Mouse (Mus musculus) T-helper 2 cell (primary cell): ENCODE data around the gene Bbc3.
"Not testable (repeated sequence)": the region's sequence is repeated elsewhere in the genome, so short reads cannot be mapped to it uniquely, and the experiment has no call there.

Source experiments
- in situ Hi-C: fragments of 300-600 bp; cut with MboI, MseI; formaldehyde crosslinking; loops from one replicate; pipeline ENCODE4 v1.15.1; 2025; ENCODE audit warnings: high pct_unique_total_duplicates

Gene Bbc3

DNA sequence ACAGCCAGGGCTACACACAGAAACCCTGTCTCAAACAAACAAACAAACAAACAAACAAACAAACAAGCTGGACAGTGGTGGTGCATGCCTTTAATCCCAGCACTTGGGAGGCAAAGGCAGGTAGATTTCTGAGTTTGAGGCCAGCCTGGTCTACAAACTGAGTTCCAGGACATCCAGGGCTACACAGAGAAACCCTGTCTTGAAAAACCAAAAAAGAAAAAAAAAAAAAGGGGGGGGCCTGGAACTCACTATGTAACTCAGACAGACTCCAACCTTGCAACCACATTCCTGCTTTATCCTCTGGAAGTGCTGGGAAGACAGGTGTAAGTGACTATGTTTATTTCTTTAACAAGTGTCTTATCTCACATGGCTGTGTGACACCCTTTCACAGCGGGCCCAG, at the start of gene Bbc3:
Gene Bbc3, plus strand, starts transcription at position 301 of the 400 bp plus-strand sequence.
- in situ Hi-C loops: not testable (repeated sequence)

DNA sequence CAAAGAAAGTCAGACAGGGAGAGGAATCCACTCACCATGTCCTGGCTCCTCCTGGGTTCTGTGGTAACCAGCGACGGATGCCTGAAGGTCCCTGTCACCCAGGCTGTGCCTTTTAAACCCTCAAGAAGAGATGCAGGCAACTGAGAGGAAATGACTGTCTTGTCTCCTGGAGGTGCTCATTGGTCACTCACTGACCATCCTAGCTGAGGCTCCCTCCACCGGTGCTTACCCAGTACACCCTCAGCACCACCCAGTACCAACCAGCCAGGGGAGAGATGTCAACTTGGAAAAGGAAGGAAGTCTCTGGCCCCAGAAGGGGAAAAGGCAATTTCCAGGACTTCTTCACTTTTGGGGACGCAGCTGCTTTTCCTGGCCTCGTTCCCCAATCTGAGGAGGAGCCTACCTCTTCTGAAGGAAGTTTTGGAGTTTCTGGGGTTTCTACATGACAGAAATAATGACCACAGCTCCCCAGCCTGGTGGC, 49.0 kb upstream of the Bbc3 start, which contains the start of gene C5ar1:
Gene C5ar1, minus strand, starts transcription at position 431 of the 481 bp plus-strand sequence.
- in situ Hi-C loops: no loop called here

DNA sequence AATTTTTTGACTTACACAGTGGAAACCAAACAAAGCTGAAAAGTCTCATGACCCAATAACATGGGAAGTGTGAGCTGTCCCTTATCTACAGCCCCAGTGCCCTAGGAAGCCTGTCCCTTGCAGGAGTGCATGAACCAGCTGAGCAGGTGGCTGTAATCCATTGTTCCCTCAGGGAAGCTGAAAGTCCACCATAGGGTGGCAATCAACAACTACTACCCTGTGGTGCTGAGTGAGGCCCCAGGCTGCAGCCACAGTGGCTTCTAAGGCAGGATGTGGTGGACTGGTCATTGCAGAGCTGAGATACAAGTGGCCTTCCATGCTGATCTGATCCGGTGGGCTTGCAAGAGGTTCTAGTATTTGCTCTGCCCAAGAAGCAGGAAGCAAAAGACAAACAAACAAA, 47.1 kb upstream of the Bbc3 start:
- in situ Hi-C loops: no loop called here

DNA sequence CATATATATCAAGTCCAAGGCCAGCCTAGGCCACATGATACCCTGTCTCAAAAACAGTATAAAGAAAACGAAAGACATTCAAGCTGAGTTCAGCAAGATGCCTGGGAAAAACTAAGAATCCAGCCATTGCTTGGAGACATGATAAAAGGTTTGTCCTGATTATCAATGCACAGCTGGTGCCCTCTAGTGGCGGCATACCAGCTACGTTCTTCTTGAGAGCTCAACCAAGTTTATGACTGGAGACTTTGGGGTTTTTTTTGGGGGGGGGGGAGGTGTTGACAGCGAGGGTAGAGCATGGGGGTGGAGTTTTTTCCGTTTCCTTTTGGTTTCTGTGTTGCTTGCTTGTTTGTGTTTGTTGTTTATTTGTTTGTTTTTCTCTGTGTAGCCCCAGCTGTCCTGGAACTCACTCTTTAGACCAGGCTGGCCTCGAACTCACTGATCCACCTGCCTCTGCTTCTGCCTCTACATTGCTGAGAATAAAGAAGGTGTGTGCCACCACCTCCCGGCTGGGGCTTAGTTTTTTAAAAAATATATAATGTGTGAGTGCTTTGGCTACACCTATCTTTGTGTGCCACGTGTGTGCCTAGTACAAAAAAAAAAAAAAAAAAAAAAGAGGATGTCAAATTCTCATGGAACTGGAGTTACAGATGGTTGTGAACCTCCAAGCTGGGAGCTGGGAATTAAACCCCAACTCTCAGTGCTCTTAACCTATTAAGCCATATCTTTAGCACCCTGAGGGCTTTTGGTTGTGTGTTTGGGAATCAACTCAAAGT, 45.0 kb upstream of the Bbc3 start:
- in situ Hi-C loops: no loop called here

DNA sequence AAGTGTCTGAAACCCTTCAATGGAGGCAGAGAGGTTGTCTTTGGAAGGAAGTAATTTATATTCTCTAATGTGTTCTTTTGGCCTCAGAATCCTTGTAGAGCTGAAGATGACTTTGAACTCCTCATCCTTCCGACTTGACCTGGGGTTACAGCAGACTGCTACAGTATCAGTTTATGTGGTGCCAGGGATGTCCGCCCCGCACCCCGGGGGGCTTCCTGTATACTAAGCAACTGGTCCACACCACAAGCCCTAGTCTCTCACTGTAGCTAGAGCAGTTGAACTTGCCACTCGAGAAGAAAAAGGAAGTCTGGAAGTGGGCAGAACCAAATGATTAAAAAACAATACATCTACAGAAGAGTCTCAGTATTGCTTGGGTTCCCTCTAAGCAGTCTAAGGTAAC, 44.4 kb upstream of the Bbc3 start:
- in situ Hi-C loops: no loop called here

DNA sequence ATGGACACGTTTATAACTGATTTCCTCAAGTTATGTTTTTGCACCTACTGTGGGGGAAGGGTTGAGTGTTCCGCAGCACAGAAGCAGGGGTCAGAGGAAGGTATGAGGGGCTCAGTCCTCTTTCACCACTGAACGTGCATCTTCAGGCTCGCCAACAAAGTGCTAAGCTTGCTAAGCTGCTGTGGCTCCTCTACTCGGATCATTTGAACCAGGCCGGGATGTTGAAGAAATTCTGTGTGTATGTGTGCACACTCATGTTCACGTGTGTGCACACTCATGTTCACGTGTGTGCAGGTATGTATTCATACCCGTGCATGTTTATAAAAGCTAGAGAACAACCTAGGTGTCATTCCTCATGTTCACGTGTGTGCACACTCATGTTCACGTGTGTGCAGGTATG, 42.3 kb upstream of the Bbc3 start:
- in situ Hi-C loops: no loop called here

DNA sequence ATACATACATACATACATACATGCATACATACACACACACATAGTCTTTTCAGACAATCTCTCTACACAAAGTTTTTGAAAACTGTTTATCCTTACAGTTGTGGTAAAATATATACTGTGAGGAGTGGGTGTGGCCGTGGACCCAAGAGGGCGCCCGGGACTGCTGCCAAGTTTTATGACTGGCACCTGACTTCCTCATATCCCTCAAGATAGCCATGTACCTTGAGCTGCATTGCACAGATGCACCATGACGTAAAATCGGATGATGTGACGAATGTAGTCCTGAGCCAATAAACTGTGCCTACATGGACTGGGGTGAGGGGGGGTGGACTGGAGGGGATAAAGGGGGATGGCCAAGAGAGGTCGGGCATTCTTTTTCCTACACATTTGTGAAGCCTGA, 41.6 kb upstream of the Bbc3 start:
- in situ Hi-C loops: not testable (repeated sequence)

DNA sequence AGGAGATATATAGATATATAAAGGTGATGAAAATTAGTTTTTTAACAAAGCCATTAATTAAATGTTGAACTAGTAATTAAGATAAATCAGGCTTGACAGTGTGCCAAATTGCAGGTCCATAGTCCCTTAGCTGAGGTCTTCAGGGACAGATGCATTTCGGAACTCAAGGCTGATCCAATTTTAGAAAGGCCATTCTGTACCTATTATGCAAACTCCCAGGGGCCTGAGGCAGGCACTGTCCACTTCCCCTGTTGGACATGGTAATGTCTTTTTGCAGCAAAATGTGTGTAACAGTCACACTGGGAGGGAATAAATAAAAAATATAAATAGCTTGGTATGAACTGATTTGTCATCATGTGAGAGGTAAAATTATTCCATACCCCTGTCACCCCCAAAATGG, 37.1 kb upstream of the Bbc3 start:
- in situ Hi-C loops: loop anchor here (5.0 kb wide), 1 partner anchor 64 kb away; no protein-coding TSS in a partner anchor

DNA sequence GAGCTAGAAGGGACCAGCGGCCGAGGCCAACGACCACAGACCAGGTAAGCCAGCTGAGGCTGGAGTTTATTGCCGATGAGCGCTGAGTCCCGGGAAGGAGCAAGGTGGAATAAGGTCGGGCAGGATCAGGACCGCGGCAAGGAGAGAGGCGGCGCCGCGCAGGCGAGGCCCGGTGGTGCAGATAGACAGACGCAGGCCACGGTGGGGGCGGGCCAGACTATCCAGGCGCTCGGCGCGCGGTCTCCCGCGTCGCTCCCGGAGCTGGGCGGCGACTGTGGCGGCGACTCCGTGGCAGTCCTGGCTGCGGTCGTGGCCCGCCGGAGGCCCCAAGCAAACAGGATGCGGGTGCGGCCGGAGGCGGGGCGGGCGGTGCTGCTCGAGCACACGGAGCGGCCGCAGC, 35.5 kb upstream of the Bbc3 start:
- in situ Hi-C loops: loop anchor here (5.0 kb wide), 1 partner anchor 65 kb away; no protein-coding TSS in a partner anchor

DNA sequence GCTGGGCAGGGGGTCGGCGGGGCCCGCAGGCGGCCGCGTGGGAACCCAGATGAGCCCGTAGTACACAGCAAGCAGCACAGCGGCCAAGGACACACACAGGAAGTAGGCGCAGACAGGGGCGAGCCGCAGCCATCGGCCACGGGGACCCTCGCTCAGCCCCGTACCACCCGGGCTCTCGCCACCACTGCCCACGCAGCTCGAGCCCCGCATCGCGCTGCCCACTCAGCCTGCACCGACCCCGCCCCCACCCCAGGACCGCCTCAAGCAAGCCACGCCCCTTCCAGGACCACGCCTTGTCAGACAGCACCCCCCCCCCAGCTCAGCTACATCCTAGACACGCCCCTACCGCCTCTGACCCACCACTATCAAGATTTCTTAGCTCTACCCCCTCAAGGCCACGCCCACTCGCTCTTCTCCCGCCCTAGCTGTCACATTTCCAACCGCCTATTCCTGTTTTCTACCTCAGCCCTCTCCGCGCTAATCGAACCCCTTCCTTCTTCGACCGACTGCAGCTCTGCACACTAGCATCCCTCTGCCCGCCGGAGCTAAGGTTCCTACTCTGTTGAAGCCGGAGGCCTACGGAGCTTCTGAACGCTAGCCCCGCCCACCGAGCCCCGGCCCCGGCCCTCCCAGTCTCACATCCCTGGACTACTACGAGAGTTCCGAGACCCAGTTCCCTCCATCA, 35.0 kb upstream of the Bbc3 start, which contains the start of gene Inafm1:
Gene Inafm1, minus strand, starts transcription at position 537 of the 685 bp plus-strand sequence.
- in situ Hi-C loops: loop anchor here (5.0 kb wide), 1 partner anchor 66 kb away; no protein-coding TSS in a partner anchor

DNA sequence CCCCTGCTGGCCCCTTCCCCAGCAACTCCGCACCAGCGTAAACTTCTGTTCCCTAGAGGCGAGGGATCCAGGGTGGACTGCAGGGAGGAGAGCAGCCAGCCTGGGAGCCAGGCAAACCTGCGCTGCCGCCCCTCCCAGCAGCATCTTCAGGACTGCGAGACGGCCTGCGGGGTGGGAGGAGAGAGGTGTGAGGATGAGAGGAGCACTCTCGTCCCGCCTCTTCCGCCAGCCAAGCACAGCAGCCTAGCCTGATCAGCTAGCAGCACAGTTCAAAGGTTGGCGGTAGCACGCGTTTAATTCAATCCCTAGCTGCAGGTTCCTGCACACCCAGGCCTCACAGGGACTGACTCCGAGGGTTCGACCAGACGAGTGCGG, 34.4 kb upstream of the Bbc3 start:
- in situ Hi-C loops: loop anchor here (5.0 kb wide), 1 partner anchor 66 kb away; no protein-coding TSS in a partner anchor

DNA sequence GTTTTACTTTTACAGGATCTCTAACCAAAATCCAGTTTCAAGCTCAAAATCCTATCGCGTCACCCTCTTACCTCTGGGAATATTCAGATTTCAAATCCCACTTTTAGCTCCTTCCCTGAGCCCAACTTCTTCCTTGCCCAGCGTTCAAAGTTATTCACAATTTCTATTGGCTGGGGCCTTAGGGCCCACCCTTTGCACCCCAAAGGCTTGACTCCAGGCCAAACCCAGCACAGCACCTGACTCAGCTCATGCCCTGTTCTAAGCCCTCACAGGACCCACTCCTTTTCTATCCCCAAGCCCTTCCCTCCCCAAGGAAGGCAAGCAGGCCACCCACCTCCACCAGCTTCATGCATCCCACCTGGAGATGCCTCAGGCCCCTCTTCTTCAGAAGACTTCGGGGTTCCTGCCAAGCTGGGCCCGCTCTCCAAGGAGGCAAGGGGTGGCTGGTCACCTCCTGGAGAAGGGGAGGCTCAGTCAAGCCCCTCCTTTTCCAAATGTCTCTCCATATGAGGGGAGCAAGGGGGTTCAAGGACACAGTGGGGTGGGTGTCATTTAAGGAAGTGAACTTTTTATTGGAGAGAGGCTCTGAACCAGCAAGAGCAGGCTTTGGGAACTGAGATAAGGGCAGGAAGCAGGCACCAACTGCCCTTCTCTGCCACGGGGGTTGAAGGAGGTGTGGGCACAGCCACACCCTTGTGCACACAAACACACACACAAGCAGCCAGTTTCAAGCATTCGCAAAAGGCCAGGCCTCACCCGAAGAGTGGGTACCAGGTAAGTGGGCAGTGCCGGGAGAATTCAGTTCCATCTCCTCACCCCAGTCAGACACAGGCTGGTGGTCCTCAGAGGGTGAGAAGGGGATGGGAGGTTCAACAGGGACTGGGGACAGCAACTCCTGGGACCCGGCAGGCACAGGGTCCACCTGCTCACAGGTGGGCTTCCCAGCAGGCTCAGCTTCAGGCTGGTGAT, 33.0 kb upstream of the Bbc3 start:
- in situ Hi-C loops: loop anchor here (5.0 kb wide), 1 partner anchor 68 kb away; no protein-coding TSS in a partner anchor

DNA sequence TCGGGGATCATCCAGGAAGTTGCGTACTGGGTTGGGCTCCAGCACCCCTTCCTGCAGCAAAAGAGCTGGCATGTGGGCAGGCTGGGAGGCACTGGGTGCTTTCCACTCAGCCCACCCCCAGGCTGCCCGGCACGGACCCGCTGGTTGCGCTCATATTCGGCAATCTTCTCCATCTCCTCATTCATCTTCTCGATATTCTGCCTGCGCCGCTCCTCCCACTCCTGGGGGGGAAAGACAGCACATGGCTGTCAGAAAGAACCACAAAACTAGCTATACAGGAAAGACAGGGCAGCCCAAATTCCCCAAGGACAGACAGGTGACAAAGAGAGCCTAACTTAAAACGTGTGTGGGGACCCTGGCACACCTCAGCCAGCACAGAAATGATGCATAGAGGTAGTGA, 27.5 kb upstream of the Bbc3 start:
- in situ Hi-C loops: no loop called here

DNA sequence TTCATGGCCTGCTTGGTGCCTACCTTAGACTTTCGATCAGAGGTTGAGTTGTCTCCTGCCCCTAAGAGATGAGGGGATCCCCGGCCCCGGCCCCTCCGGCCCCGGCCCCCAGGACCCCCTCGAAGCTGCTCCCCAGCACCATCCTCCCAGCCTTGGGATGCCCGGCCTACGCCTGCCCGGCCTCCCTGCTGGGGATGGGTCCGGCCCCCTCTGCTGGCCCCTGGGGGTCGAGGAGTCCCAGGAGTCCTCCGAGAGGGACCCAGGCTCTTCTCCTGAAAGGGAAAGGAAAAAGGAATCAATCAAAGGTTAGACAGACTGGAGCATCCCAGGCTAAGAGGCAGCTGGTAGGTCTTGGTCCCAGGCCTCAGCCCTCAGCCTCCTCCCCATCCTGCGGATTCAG, 25.9 kb upstream of the Bbc3 start:
- in situ Hi-C loops: no loop called here

DNA sequence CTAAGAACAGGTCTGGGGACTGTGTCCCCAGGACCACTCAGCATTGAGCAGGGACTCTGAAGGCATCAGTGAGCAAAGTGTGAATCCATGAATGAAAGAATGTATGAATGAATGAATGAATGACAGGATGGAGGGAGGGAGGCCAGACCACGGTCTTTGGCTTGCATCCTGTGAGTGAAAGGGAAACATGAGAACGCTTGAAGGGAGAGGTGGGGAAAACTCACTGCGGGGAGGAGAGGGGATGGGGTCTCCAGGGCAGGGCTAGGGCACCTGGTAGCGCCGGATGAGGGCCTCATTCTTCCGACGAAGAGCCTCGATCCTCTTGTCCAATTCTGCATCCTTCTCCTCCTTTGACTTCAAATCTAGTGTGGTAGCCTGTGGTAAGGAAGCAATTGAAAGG, 24.2 kb upstream of the Bbc3 start:
- in situ Hi-C loops: no loop called here

DNA sequence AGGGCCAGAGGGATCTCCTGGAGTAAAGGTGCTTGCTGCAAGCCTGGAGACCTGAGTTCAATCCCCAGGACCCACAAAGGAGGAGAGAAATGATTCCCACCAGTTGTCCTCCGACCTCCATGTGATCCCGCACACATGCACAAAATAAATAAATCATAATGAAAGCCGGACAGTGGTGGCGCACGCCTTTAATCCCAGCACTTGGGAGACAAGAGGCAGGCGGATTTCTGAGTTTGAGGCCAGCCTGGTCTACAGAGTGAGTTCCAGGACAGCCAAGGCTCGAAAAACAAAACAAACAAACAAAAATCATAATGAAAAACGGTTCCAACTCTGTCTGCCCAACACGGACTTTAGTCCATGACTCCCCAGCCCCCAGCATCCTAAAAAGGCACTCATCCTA, 23.3 kb upstream of the Bbc3 start:
- in situ Hi-C loops: no loop called here

DNA sequence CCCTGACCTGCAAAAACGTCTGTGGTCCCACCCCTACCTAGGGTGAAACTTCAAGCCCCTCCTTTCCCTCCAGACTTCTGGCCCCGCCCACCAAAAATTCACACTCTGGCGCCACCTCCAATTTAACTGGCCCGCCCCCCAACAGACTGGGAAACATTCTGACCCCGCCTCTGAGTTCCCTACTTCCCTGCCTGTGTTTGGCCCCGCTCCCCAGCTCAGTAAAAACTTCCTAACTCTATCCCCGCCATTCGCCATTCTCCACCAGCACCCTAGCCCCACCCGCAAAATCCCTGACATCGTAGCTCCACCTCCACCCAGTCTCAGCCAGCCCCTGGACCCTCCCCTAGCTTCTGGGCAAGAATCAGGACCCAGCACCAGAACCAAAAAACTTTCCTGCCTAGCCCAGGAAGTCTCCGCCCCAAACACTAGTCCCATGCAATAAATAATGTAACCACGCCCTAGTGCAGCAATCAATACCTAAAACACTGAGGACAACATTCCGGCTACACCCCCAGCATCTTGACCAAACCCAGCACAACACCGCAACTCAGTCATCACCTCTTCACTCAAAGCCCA, 22.7 kb upstream of the Bbc3 start:
- in situ Hi-C loops: no loop called here

DNA sequence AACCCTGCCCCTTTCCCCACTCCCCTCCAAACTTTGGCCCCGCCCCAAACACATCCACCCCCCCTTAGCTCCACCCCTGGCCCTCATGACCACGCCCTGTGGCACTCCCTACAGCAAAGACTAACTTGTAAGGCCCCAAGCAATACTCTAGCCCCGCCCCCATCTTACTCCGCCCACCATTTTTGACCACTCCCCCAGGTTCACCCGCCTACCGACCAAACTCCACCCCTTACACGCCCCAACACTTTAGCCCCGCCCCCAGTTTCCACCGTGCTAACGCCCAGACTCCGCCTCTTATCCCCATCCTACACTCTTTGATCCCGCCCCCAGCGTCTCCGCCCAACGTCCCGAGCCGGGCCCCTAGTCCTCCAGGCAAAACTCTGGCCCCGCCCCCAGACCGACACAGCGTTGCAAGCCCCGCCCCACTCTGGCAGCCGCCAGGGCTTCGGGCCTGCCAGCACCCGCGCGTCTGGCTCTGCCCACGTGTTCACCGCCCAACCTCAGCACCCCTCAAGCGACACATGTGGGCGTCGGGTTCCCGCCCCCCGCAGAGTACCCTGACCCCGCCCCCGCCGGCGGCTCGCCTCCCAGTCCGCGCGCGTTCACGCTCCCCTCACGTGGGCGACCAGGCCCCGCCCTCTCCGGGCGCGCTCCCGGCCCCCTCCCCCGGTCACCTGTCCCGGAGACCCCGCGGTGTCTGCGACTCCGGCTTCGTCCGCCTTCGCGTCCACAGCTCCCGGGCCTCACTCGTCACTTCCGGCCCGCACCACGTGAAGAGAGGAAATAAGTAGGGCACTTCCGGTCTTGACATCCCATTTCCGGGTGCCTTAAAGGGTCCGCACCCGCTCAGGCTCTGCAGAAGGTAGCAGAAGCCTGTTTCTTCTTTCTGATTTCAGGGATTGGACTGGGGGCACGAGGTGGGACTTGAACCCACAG, 21.9 kb upstream of the Bbc3 start, which contains the start of gene Ccdc9:
Gene Ccdc9, minus strand, starts transcription at position 770 of the 936 bp plus-strand sequence.
- in situ Hi-C loops: no loop called here

DNA sequence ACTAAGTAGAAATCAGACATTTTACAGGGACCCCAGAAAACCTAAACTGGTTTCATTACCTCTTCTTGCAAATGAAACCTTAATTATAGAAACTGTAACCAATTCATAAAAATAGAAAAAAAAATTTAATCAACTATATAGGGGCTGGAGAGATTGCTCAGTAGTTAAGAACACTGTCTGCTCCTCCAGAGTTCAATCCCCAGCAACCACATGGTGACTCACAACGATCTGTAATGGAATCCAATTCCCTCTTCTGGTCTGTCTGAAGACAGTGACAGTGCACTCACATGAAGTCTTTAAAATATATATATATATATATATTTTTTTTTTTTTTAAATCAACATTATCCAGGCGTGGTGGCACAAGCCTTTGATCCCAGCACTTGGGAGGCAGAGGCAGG, 21.2 kb upstream of the Bbc3 start:
- in situ Hi-C loops: no loop called here

DNA sequence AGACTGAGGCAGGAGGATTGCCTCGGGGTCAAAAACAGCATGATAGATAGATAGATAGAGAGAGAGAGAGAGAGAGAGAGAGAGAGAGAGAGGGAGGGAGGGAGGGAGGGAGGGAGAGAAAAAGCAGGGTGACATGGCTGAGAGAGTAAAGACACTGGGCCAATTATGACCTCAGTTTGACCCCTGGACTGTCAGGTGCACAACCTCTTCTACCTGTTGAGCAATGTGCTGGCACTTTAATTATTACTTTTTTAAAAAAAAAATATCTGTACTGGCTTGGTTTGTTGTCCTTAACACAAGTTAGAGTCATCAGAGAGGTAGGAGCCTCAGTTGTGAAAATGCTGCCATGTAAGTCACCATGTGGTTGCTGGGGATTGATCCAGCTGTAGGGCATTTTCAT, 20.4 kb upstream of the Bbc3 start:
- in situ Hi-C loops: no loop called here
